Mouse (Mus musculus): ENCODE measurements at regions not wholly inside any gene's neighbourhood (a gene's known extent, or its start where the extent isn't known, plus 50 kb on each side); places are given as distances from the start of the nearest gene placed in this dataset.

DNA sequence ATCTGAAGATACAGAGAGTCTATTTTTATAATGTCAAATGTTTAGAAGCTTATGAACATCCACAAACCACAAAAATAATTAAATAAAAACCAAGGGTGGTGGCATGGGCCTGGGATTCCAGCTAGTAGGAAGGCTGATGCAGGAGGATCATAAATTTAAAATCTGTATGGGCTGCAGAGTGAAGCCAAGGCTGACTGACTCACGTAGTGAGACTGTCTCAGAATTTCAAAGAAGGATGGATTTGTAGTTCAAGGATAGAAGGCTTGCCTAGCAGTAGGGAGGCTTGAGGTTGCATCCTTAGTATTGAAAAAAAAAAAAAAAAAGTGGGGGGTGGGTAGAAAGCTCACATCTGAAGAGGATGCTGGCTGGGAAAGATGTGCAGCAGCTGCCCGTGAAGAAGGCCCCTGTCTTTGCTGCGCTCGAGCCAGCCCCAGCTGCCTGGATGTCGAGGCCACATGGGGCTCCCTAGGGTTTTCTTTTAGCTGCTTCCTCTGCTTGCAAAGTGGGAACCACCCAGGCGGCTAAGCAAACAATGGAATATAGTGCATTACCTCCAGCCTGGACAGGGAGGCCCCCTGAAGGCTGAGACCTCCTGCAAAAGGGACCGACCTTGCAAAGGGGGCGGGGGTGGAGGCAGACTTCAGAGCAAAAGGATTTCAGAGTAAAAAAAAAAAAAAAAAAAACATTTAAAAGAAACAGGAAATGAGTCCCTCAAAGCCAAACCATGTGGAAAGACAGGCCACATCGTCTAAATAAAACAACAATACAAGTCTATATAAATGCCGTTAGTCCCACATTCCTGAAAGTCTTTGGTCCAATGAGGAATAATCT lies 101.3 kb downstream of the Tmco5 start:
- DNase-seq (ENCODE audit: low spot score in 2 of 2), result no peak

DNA sequence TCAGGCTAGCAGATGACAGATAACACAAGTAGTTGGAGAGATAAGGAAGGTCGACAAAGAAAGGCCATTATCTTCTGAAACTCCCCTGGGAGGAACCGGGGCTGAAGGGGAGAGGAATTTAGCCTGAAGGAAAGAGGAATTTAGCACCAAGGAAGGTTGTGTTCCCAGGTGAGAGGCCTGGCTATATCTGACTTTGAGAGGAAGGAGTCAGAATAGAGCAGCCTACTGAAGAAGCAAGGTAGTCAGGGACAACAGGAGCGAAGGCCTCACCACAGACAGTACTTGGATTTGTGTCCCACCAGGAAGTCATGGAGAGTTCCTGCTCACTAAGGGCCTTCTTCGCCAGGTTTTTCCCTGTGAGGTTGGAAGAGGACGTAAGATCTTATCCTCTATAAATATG lies 102.2 kb downstream of the Tmco5 start:
- DNase-seq (ENCODE audit: low spot score in 2 of 2), result no peak

DNA sequence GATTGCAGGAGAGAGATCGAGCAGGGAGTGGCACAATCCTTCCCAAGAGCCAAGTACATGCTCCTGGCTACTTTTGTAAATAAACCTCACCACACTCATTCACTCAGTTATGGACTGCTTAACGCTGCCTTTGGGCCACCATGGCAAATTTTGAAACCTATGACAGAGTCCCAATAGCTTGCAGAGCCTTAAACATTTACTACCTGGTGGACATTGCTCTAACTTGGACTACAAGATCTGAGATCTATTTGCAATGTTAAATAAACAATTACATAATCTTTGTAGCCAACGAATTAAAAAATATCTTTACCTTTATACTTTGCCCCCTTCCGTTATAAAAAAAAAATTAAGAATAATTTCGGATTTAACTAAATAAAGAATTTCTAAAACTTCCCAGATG lies 104.9 kb downstream of the Tmco5 start:
- DNase-seq (ENCODE audit: low spot score in 2 of 2), result no peak

DNA sequence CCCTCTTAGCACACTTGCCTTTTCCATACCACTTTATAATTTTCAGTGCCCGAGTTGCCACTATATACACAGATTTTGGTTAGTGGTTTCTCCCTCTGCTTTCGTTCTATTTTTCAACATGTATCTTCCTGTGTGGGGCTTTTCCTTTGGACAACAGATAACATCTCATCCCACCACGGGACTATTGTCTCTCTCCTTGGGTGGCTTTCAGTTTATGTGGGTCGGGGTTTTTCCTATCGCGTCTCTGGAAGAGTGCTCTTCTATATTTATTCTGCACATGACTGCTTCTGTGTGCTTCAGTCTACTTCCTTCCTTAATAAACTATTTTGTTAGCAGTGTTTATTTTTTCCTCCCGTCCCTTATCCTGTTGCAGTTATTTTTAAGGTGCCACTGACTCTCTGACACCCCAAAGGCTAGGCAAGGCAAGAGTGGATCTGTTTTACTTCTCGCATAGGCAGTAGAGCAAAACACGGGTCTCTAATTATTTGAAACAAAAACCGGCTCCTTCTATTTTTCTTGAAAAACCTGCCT lies 105.4 kb downstream of the Tmco5 start:
- no peak for DNase-seq (ENCODE audit: low spot score in 2 of 2)

DNA sequence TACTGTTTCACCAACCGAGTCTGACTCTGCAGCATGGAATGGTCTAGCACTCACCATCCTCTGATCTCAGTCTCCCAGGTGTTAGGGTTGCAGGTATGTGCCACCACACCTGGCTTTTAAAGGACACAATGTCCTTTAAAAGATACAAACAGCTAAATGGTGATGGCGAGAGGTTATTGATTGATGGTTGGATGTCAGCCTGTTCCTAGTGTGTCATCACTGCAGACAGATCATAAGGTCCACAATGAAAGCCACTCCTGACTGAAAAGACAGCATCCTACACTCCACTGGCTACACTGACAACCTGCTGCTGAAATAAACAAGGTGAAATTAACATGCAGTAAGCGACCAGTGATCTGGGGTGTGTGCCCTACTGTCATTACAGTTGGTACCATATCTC lies 106.1 kb downstream of the Tmco5 start:
- DNase-seq (ENCODE audit: low spot score in 2 of 2), result no peak

DNA sequence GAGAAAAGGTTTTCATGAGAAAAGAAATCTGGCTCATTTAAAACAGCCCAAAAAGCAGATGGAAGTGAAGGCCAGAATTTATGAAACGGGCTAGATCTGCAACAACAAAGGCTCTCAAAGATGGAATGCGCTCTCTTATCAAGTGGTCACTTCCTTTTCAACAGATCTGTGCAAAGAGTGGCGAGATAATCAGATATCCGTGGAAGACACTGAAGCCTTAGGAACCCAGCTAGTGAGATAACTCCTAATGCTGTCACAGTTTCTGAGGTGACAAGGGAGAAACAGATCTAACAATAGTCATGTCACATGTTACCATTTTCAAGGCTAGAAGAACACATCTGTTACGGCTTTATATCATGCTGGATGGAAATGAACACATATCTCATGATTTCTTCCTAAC lies 107.1 kb downstream of the Tmco5 start:
- DNase-seq (ENCODE audit: low spot score in 2 of 2), result no peak

DNA sequence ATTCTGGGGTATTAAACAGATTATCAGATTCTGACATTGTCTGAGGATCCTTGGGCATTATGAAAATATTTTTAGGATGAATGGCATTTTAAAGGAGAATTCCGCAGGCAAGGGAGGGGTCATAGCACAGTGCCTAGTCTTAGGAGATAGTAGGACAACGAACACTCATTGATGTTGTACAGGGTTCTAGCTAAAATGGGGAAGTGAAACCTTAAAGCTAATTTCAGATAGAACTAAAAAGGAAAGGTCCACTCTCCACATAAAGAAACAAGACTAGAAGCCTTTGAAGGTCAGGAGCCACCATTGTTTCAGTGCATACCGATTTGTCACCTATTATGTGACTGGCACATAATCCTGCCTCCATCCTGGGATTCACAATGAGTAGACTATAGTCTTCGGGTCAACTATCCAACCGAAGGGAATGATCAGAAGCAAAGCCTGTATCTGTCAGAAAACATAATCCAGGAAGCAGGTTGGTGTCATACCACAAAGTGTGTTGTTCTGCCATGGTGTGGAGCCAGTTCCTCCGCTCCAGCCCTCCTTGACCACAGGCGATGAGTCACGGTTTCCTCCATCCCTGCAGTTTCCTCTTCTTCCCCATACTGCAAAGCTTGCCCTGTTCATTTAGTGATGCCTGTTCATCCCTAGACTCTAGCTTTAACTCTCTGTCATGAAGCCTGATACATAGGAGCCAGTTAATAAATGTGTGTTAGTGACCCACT lies 110.6 kb downstream of the Tmco5 start:
- no peak for DNase-seq (ENCODE audit: low spot score in 2 of 2)

DNA sequence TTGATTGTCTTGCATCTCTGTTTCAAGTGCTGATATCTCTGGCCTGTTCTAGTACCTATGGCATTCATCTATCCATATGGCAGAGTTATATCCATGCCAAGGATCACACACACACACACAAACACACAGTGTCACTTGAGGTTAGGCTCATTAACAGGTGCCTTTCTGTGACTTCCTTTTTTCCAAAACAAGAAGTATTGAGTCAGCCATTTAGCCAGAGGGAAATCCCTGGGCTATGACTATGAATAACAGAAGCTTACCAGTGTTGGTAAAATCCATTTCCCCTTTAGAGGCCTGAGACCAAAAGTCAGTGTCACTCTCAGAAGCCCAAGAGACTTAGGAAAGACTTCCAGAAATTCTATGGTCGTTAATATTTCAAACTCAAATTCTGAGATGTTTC lies 111.6 kb downstream of the Tmco5 start:
- no peak for DNase-seq (ENCODE audit: low spot score in 2 of 2)

DNA sequence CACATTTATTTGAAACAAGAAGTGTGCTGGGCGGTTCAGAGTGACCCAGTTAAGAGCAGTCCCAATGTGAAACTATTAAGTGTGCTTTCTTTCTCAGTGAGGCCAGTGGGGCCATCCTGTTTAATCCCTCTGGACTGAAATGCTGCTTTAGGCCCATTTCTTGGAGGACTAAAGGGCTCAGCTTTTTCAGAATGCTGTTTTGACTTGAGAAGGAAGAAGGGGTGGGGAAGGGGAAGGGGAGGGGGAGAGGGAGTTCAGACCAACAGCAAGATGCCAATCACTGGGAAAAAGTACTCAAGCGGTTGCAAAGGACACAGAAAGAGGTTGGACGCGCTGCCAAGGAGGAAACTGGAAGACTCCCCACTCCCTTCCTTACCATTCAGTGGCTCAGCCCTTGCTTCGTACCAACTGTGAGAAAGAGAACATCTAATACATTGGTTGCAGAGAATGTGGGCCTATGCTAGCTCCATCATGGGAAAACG lies 113.1 kb downstream of the Tmco5 start:
- DNase-seq (ENCODE audit: low spot score in 2 of 2), result no peak

DNA sequence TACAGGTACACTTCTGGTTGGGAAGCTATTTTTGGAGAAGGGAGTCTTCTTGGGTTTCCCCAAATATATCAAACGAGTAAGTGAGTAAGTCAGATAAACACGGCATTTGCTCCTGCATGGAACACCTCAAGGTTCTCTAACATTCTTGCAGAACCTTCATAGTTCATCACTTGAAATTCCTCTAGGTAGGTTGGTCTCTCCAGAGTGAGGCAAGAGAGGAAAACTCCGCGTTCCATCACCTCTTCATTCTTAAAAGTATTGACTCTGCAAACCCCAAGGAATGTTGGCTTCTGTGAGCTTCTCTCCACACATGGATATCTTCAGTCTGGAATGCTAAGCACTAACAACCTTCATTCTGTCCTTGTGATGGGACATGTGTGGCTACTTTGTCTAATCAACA lies 115.2 kb downstream of the Tmco5 start:
- DNase-seq (ENCODE audit: low spot score in 2 of 2), result no peak

DNA sequence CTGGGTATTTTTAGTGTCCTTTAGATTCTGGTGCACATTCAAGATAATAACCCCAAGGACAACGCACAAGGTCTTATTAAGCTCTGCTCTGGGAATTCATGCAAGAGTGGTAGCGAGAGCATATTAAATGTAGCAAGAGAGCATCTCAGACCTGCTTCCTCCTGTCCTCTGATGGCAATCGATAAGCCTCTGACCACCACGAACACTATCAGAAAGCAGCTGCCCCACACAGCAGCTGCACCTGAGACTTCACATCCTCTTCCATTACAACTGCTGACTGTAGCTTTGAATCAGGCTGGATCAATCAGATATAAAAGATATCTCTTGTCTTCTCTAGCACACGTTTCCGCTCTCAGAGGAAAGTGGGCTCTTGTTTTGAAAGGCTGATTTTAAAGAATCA lies 117.8 kb downstream of the Tmco5 start:
- DNase-seq (ENCODE audit: low spot score in 2 of 2), result no peak

DNA sequence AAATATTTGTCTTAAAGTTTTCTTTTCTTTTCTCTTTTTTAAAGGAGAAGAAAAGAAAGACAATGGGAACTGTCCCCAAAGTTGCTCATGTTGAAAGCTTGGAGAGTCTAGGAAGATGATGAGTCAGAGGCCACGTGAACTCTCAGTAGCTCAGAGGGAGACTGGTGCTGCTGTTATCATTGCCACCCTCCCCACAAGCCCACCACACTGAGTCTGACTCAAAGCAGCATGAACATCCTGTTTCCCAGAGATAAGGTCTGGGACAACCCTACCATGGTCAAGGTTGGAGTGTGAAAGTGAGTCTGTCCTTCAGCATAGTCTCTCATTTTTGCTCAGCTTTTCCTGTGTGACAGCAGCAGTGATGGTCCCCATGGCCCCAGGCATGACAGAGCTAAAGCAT lies 120.3 kb downstream of the Tmco5 start:
- DNase-seq (ENCODE audit: low spot score in 2 of 2), result no peak

DNA sequence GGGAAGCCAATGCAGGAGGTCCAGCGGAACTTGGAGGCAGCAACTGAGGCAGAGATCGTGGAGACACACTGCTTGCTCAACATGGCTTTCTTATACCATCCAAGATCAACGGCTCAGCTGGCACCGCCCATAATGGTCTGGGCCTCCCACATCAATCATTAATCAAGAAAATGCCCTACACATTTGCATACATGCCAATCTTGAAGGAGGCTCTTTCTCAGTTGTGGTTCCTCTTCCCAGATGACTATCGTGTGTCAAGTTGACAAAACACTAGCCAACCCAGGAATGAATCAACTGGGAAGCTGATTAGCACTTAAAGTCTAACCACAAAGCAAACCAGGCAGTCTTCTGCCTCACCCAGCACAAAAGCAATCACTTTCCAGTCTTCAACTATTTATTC lies 121.1 kb downstream of the Tmco5 start:
- DNase-seq (ENCODE audit: low spot score in 2 of 2), result no peak

DNA sequence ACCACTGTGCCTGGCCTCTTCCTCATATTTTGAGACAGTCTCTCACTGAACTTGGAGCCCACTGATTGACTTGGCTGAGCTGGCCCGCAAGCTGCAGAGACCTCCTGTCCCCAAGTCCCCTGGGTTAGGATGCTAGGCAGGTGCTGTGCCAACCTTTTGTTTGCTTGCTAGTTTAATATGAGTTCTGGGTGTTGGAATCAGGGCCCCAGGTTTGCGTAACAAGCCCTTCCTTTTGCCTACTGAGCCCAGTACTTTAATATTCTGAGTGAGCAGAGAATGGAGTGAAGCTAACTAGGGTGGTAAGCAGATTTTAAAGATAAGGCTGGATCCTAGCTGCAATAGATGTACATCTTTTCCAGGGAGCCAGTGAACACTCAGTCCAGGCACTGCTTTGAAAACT lies 117.2 kb upstream of the Spred1 start:
- DNase-seq (ENCODE audit: low spot score in 2 of 2), result no peak

DNA sequence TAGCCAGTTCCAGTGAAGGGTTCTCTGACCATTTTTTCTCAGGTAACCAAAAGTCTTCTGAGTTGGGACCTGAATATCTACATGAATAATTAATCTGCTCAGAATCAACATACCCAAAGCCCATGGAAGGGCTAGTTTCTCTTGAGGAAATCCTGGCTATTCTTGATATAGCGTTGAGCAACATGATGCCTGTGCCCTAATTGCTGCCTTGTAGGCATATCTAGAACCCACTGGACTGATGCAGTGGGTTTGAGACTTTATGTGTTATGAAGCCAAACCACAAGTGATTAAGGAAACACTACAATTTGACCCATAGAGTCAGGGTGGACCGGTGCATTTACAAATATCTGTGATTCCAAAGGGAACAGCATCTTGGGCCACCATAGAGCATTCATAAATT lies 114.3 kb upstream of the Spred1 start:
- no peak for DNase-seq (ENCODE audit: low spot score in 2 of 2)

DNA sequence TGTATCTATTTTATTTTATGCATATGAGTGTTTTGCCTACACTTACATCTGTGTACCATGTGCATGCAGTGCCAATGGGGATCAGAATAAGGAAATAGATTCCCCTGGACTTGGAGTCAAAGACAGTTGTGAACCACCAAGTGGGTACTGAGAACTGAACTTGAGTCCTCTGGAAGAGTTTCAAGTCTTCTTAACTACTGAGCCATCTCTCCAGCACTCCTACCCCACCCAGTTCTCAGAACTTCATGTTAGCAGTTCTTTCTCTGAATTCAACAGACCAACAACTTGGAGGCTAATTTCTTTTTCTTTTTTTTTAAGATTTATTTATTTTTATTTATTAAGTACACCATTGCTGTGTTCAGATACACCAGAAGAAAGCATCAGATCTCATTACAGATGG lies 112.3 kb upstream of the Spred1 start:
- no peak for DNase-seq (ENCODE audit: low spot score in 2 of 2)

DNA sequence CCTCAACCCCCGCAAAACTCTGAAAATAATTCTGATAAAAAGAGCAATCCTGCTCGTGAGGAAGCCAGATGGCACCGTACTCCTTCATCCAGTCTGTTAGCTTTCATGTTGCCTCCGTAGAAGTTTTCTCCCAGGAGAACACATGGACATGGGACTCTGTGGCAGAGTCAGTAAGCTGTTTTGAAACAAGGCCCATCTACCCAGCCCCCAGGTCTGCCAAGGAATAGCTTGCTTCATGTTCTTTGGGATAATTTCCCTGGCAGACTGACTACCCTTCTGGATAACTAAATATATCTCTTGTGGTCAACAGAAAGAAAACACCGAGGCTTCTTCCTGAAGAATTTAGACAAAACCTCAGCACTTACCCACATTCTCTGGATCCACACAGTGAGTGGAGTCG lies 111.2 kb upstream of the Spred1 start:
- DNase-seq (ENCODE audit: low spot score in 2 of 2), result peak in 1 of 2 experiments; percentile 52

DNA sequence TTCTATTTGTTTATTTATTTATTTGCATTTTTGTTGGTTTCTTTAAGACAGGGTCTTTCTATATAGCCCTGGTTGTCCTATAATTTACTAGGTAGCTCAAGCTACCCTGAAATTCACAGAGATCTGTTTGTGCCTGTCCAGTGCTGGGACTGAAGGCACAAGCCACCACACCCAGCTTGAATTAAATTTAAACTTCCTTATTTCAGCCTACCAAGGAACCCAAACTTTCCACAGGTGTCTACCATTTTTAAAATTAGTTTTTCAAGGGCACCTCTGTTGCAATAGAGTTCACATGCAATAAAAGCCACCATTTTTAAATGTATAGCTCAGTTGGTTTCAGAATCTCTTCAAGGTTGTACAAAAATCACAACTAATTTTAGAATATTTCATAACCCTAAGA lies 110.2 kb upstream of the Spred1 start:
- DNase-seq (ENCODE audit: low spot score in 2 of 2), result no peak

DNA sequence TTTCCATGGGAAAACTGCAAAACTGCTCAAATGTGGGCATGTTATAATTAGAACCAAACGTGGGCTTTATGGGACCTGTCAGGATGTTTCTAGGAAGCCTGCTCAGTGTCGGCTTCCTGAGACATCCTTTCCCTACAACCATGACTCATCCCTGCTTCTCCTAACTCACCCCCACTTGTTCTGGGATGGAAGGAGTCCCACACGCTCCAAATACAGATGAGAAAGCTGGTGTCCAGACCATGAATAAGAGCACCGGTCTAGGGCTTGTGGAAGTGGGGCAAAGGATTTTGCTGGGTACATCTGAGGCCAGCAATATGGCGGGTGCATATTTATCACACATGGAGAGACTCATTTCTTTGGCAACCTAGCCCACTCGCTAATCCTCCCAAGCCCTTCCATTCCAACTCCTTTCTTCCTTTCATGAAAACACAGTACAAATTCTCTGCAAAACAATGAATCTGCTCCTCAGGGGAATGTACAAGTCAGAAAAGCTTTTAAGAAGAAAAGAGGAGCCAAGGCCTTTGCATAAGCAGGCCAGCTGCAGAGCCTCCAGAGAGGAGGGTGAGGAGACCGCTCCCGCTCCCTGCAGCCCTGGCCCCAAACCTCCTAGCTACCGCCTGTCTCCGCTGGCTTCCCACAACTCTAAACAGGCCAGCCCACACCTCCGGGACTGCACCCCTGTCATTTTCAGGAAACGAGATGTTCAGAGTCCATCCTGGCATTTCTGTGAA lies 103.1 kb upstream of the Spred1 start:
- DNase-seq (ENCODE audit: low spot score in 2 of 2), result peak; percentile 78 to 84

DNA sequence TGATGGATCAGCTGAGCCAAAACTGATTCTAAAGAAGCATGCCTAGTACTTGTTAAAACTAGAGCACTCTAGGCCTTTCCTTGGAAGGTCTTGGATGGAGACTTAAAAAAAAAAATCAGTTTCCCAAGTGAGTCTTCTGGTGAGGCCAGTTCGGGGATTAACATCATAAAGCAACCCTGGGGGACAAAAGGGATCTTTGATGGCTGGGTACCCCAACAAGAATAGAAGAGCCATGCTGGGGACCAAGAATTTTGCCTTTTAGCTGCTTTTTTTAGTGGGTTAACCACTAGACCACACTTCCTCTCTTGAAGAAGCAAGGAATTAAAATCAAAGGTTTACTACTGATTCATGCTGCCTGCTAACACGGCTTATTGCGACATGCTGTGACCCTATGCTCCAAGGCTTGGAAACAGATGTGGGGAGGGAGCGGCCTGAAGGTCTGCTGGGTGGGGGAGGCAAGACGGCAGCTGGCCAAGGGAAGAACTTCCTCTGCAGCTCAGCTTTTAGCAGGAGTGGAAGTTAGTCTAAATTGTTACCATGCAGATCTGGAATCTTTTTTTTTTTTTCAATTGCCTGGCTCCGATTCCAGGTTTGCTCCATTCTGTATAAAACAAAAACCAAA lies 102.1 kb upstream of the Spred1 start:
- DNase-seq (ENCODE audit: low spot score in 2 of 2), result peak in 1 of 2 experiments; percentile 30

DNA sequence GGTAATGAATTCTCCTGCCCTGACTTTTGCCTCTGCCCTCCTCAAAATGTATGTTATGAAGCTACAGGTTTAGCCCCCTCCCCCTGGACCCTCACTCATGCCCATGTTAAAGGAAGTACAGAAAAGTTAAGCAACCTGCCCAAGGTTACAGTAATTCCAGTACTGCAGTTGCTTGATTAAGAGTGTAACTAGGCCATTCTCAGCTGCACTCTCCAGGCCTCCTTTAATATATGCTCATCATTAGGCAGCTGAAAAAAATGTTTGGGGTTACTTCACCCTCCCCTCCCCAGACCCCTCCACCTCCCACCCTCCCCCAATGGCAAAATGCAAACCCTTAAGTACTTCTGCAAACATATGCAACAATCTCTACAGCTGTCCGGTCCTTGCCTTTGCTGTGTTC lies 101.6 kb upstream of the Spred1 start:
- no peak for DNase-seq (ENCODE audit: low spot score in 2 of 2)

DNA sequence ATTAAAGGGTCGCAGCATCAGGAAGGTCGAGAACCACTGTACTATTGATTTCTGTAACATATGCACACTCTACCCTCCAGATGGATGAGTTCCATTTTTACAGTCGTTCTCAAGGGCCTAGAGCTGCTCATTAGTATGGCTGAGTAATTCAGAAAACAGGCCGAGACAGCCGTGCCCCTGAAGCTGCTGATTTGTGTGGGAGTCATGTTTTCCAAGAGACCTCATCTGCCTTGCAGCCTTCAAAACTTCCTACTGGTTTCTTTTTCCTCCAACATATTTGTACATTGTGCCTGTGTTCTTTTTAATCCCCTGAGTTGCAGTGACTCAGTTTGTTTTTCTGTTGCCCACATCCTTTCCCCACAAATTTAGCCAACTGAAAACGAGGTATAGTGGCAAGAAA lies 99.4 kb upstream of the Spred1 start:
- peak in 1 of 2 experiments; percentile 36 for DNase-seq (ENCODE audit: low spot score in 2 of 2)
